Mouse (Mus musculus) lung, postnatal 0 days (tissue): Measurements from ENCODE around the gene 4930522L14Rik. TPM values are rescaled to one million over a fixed set of nuclear protein-coding genes. Genes with fewer than 3 reads are reported as not detected.
A peak's percentile ranks its signal among the peaks of the same experiment; 100 is the strongest.
"Not testable (repeated sequence)": the region's sequence is repeated elsewhere in the genome, so short reads cannot be mapped to it uniquely, and the experiment has no call there.

Source experiments
- ATAC-seq: fragments of 200-750 bp; cut with Nextera tagmentation; 2 replicates; pipeline ENCODE4 v1.8.0; 2017; ENCODE audit warnings: moderate library complexity
- DNase-seq: peaks from one replicate; pipeline ENCODE4 v3.0.0-alpha.2; 2016; ENCODE audit warnings: low spot score
- H3K27ac ChIP-seq: fragments of 300-500 bp; sonication (generic); 2 replicates; pipeline ENCODE4 v1.5.1; 2014; ENCODE audit warnings: antibody characterized with exemption, mild to moderate bottlenecking, low read length, mixed read lengths
- H3K27me3 ChIP-seq: fragments of 300-500 bp; sonication (generic); replicated peaks from 2 replicates; pipeline ENCODE4 v1.6.1; 2014; ENCODE audit warnings: low read length, mixed read lengths; ENCODE audit not compliant: insufficient read depth
- H3K36me3 ChIP-seq: fragments of 300-500 bp; sonication (generic); 2 replicates; pipeline ENCODE4 v1.6.1; 2014; ENCODE audit warnings: low read length, mixed read lengths; ENCODE audit not compliant: insufficient read depth
- H3K4me1 ChIP-seq: fragments of 300-500 bp; sonication (generic); 2 replicates; pipeline ENCODE4 v1.6.1; 2014; ENCODE audit warnings: antibody characterized with exemption, low read depth, low read length, mixed read lengths; ENCODE audit not compliant: insufficient read depth
- H3K4me2 ChIP-seq: fragments of 300-500 bp; sonication (generic); replicated peaks from 2 replicates; pipeline ENCODE4 v1.6.1; 2014; ENCODE audit warnings: low read depth, mild to moderate bottlenecking, low read length, moderate library complexity, mixed read lengths
- H3K4me3 ChIP-seq: fragments of 300-500 bp; sonication (generic); 2 replicates; pipeline ENCODE4 v1.5.1; 2014; ENCODE audit warnings: low read depth, low read length
- H3K9ac ChIP-seq: fragments of 300-500 bp; sonication (generic); replicated peaks from 2 replicates; pipeline ENCODE4 v1.6.1; 2014; ENCODE audit warnings: low read depth, mild to moderate bottlenecking
- H3K9me3 ChIP-seq: fragments of 300-500 bp; sonication (generic); 2 replicates; pipeline ENCODE4 v1.6.1; 2016; ENCODE audit warnings: low read length, mixed read lengths
- WGBS: fragments of 180-500 bp; shearing (Covaris S2); extraction: QIAGEN DNeasy Blood & Tissue Kit; methylation state at CpG from one replicate; pipeline ENCODE4 v1.1.7; 2014; 5-methylcytosine and 5-hydroxymethylcytosine counted together
- polyA plus RNA-seq: library from polyadenylated mRNA; unstranded; fragments of >200 nt; fragmentation: Nextera tagmentation; extraction: Ambion mirVana; gene quantifications from 2 replicates; pipeline ENCODE4 v1.2.1, GENCODE M21; 2015

The 4930522L14Rik gene
- polyA plus RNA-seq, 1 experiment from 2014 or later, result 9.3 TPM

GRCm38 (mm10) chr5:109690537-109691201 is 61.0 kb downstream of the 4930522L14Rik start, which contains the start of gene 5430403G16Rik:
5430403G16Rik (minus strand) TSS chr5:109691041.
- peak; percentile 97 for ATAC-seq

More at GRCm38 (mm10) chr5:109690537-109691201, 61.0 kb downstream of the 4930522L14Rik start, which contains the start of gene 5430403G16Rik:
- Histone ChIP-seq H3K4me3 (peak within 1 kb of the TSS; percentile 48), H3K4me2 (peak within 1 kb of the TSS; percentile 63), H3K27ac (peak within 1 kb of the TSS; percentile 71), H3K9ac (peak within 1 kb of the TSS; percentile 52; the same call in 1 of the 2 replicates)
- H3K9me3 ChIP-seq, H3K4me1 ChIP-seq, H3K36me3 ChIP-seq, H3K27me3 ChIP-seq: not testable (repeated sequence)
- DNase-seq, result peak; percentile 91
- under 1% methylated on average over 24 of the region's 26 CpGs for WGBS

Other genes with a start within 250 kb of the 4930522L14Rik start
- gene Crlf2, start 192.9 kb downstream of the 4930522L14Rik start, polyA plus RNA-seq, result 28.6 and 34.4 TPM in 2 replicates
- gene 5430403G16Rik, start 60.8 kb downstream of the 4930522L14Rik start, polyA plus RNA-seq, result 1.3 and 1.5 TPM in 2 replicates
- gene Gm15446, start 171.5 kb upstream of the 4930522L14Rik start, polyA plus RNA-seq, result 0.24 and 0.64 TPM in 2 replicates
- 11.2 and 13.5 TPM in 2 replicates for gene Zfp932, start 244.6 kb upstream of the 4930522L14Rik start, polyA plus RNA-seq